Mouse (Mus musculus) hindbrain, embryonic 12.5 days (tissue): Measurements from ENCODE around the gene Gp9. TPM values are rescaled to one million over a fixed set of nuclear protein-coding genes. Genes with fewer than 3 reads are reported as not detected.

Experiments
- ATAC-seq: fragments of 200-750 bp; cut with Nextera tagmentation; 2 replicates; pipeline ENCODE4 v1.8.0; 2017; ENCODE audit warnings: moderate TSS enrichment; ENCODE audit not compliant: low FRiP score
- H3K27ac ChIP-seq: fragments of 300-500 bp; sonication (generic); 2 replicates; pipeline ENCODE4 v1.5.1; 2016; ENCODE audit warnings: mild to moderate bottlenecking
- H3K27me3 ChIP-seq: fragments of 300-500 bp; sonication (generic); 2 replicates; pipeline ENCODE4 v1.6.1; 2016; ENCODE audit warnings: mild to moderate bottlenecking
- H3K36me3 ChIP-seq: fragments of 300-500 bp; sonication (generic); 2 replicates; pipeline ENCODE4 v1.6.1; 2016; ENCODE audit warnings: mild to moderate bottlenecking
- H3K4me1 ChIP-seq: fragments of 300-500 bp; sonication (generic); 2 replicates; pipeline ENCODE4 v1.6.1; 2016
- H3K4me2 ChIP-seq: fragments of 300-500 bp; sonication (generic); replicated peaks from 2 replicates; pipeline ENCODE4 v1.6.1; 2016; ENCODE audit warnings: mild to moderate bottlenecking
- H3K4me3 ChIP-seq: fragments of 300-500 bp; sonication (generic); 2 replicates; pipeline ENCODE4 v1.5.1; 2016; ENCODE audit warnings: mild to moderate bottlenecking
- H3K9ac ChIP-seq: fragments of 300-500 bp; sonication (generic); 2 replicates; pipeline ENCODE4 v1.6.1; 2016; ENCODE audit warnings: mild to moderate bottlenecking, moderate library complexity
- H3K9me3 ChIP-seq: fragments of 300-500 bp; sonication (generic); replicated peaks from 2 replicates; pipeline ENCODE4 v1.6.1; 2016; ENCODE audit warnings: mild to moderate bottlenecking
- WGBS: fragments of 180-500 bp; shearing (Covaris S2); methylation state at CpG from one replicate; pipeline ENCODE4 v1.1.7; 2016; 5-methylcytosine and 5-hydroxymethylcytosine counted together
- polyA plus RNA-seq: library from polyadenylated mRNA; unstranded; fragments of >200 nt; fragmentation: Nextera tagmentation; extraction: Ambion mirVana; gene quantifications from 2 replicates; pipeline ENCODE4 v1.2.1, GENCODE M21; 2016

Gene Gp9
- polyA plus RNA-seq, 1 experiment from 2014 or later: 2.6 TPM

DNA sequence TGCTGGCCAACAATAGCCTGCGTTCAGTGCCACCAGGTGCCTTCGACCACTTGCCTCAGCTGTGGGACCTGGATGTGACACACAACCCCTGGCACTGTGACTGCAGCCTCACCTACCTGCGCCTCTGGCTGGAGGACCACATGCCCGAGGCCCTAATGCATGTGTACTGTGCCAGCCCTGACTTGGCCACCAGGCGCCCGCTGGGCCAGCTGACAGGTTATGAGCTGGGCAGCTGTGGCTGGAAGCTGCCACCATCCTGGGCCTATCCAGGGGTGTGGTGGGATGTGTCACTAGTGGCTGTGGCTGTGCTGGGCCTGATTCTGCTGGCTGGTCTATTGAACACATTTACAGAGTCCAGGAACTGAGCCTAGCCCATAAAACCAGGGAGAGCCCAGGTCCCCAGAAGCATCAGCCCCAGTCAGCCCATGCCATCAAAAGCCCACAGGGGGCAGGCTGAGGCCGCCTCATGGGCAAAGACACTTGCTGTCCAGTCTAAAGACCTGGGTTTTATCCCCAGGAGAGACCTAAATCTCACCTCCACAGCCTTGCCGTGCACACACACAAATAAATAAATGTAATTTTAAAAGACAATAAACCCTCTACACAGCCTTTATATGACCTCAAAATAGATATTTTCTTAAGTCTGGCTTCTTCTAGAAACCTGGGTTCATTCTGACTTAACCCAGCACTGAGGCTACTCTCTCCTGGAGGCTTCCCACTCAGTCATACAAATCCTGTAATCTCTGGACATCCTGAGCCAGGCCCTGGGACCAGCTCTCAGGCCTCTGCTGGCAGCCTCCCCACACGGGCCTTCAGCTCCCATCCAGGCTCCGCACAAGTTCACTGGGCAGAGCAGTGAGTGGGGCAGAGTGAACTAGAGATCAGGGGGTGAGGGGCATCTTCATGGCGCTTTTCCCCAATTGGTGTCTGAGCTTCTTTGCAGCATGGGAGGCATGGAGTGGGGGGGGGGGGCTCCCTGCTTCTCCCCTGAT, 1.6 kb downstream of the Gp9 start:
- ATAC-seq: no peak
- Histone ChIP-seq H3K36me3 (no peaks in the 10 kb centered on the region), H3K4me3 (no peak overlapping the region), H3K9me3 (no peaks in the 10 kb centered on the region), H3K27me3 (no peaks in the 10 kb centered on the region), H3K27ac (no peak overlapping the region), H3K9ac (no peak overlapping the region), H3K4me1 (no peaks in the 10 kb centered on the region), H3K4me2 (no peak overlapping the region)
- 83% methylated on average over 11 of the region's 11 CpGs for WGBS

GRCm38 (mm10) chr6:87780546-87781301, 2.9 kb downstream of the Gp9 start:
- Histone ChIP-seq H3K9me3 (no peaks in the 10 kb centered on the region), H3K36me3 (no peaks in the 10 kb centered on the region), H3K27ac (no peak overlapping the region), H3K4me2 (no peak overlapping the region), H3K27me3 (no peaks in the 10 kb centered on the region), H3K9ac (no peak overlapping the region), H3K4me3 (no peak overlapping the region), H3K4me1 (no peaks in the 10 kb centered on the region)
- 84% methylated on average over 10 of the region's 10 CpGs for WGBS
- no peak for ATAC-seq

GRCm38 (mm10) chr6:87784033-87784432, 6.2 kb downstream of the Gp9 start:
- Histone ChIP-seq H3K9me3 (no peaks in the 10 kb centered on the region), H3K36me3 (no peaks in the 10 kb centered on the region), H3K9ac (no peak overlapping the region), H3K4me1 (peaks cover 2% of the 10 kb centered on the region), H3K27ac (no peak overlapping the region), H3K27me3 (no peaks in the 10 kb centered on the region), H3K4me3 (no peak overlapping the region), H3K4me2 (no peak overlapping the region)
- ATAC-seq: no peak
- WGBS: 84% methylated on average over 8 of the region's 8 CpGs

- 0 out of 2 replicates have a peak, but pooled peaks cover 3% of the 10 kb centered on the region for H3K36me3 ChIP-seq
Observed at GRCm38 (mm10) chr6:87786621-87787020, 8.7 kb downstream of the Gp9 start.

GRCm38 (mm10) chr6:87787108-87787890, 9.4 kb downstream of the Gp9 start:
- Histone ChIP-seq H3K27me3 (no peaks in the 10 kb centered on the region), H3K4me1 (peaks cover 10% of the 10 kb centered on the region), H3K4me2 (no peak overlapping the region), H3K9ac (no peak overlapping the region), H3K27ac (no peak overlapping the region), H3K36me3 (peaks cover 10% of the 10 kb centered on the region), H3K4me3 (no peak overlapping the region), H3K9me3 (no peaks in the 10 kb centered on the region)
- ATAC-seq: no peak
- 85% methylated on average over 6 of the region's 6 CpGs for WGBS

More at GRCm38 (mm10) chr6:87786621-87787020, 8.7 kb downstream of the Gp9 start:
- Histone ChIP-seq H3K27ac (no peak overlapping the region), H3K9me3 (no peaks in the 10 kb centered on the region), H3K4me3 (no peak overlapping the region), H3K4me2 (no peak overlapping the region), H3K4me1 (peaks cover 10% of the 10 kb centered on the region), H3K27me3 (no peaks in the 10 kb centered on the region), H3K9ac (no peak overlapping the region)
- 95% methylated on average over 5 of the region's 5 CpGs for WGBS
- no peak for ATAC-seq

GRCm38 (mm10) chr6:87788266-87788895, 10.5 kb downstream of the Gp9 start:
- no peak overlapping the region for H3K4me3 ChIP-seq
- H3K27ac ChIP-seq: no peak overlapping the region
- peaks cover 10% of the 10 kb centered on the region for H3K4me1 ChIP-seq
- H3K9me3 ChIP-seq: no peaks in the 10 kb centered on the region
- WGBS: 91% methylated on average over 9 of the region's 9 CpGs
- no peak for ATAC-seq
- H3K4me2 ChIP-seq: no peak overlapping the region
- peaks cover 15% of the 10 kb centered on the region for H3K36me3 ChIP-seq
- no peaks in the 10 kb centered on the region for H3K27me3 ChIP-seq
- no peak overlapping the region for H3K9ac ChIP-seq

- Histone ChIP-seq H3K9me3 (no peaks in the 10 kb centered on the region), H3K4me1 (peaks cover 10% of the 10 kb centered on the region), H3K27me3 (no peaks in the 10 kb centered on the region), H3K27ac (no peak overlapping the region; the same call in 1 of the 2 replicates), H3K4me3 (no peak overlapping the region), H3K4me2 (no peak overlapping the region), H3K9ac (no peak overlapping the region), H3K36me3 (peaks cover 15% of the 10 kb centered on the region)
- WGBS: 54% methylated on average over 5 of the region's 5 CpGs
- no peak for ATAC-seq
Observed at GRCm38 (mm10) chr6:87788896-87789587, 11.2 kb downstream of the Gp9 start.

DNA sequence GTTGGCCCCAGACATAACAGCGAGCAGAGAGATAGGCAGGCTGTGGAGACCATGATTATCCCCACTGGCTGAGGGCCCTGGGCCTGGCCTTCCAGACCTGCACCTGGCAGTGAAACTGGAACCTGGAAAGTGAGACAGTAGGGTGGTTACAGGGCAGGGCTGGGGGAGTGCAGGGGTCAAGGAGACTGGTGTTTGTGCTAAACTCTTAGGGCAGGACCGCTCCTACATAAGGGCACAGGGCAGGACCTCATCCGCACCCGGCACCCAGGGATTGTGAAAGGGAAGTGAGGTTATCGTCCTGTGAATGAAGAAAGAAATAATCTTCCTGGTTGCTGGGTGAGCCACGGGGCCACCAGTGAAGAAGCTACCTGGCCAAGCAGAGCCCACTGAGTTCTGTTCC, 11.9 kb downstream of the Gp9 start:
- Histone ChIP-seq H3K27me3 (no peaks in the 10 kb centered on the region), H3K27ac (no peak overlapping the region), H3K9ac (no peak overlapping the region), H3K4me3 (no peak overlapping the region), H3K4me1 (peaks cover 10% of the 10 kb centered on the region), H3K4me2 (no peak overlapping the region), H3K9me3 (no peaks in the 10 kb centered on the region), H3K36me3 (peaks cover 15% of the 10 kb centered on the region)
- ATAC-seq: no peak
- 95% methylated on average over 6 of the region's 6 CpGs for WGBS

GRCm38 (mm10) chr6:87790779-87791480, 13.1 kb downstream of the Gp9 start:
- Histone ChIP-seq H3K9me3 (no peaks in the 10 kb centered on the region), H3K36me3 (peaks cover 15% of the 10 kb centered on the region), H3K4me1 (peaks cover 10% of the 10 kb centered on the region), H3K4me3 (no peak overlapping the region), H3K27me3 (no peaks in the 10 kb centered on the region), H3K27ac (no peak overlapping the region), H3K9ac (no peak overlapping the region), H3K4me2 (no peak overlapping the region)
- ATAC-seq: no peak
- whole genome bisulfite sequencing: 75% methylated on average over 7 of the region's 7 CpGs

DNA sequence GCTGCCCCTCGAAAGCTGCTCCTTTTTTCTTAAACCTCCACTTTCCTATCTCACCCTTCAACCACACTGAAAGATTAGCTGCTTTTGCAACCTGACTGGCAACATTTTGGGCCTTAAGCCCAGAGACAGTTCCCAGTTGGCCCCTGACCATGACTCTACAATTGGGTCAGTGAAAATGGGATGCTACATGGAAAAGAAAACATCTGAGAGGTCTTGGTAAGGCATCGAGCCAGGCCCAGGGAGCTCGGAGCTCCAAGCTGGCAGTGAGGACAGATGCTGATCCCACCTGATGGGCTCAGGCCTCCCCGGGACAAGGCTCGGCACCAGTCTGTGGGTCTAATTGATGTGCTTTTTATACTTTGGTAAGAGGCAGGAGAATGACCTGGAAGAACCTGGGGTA, 14.0 kb downstream of the Gp9 start:
- WGBS: 97% methylated on average over 5 of the region's 5 CpGs
- H3K27me3 ChIP-seq: no peaks in the 10 kb centered on the region
- H3K4me1 ChIP-seq: peaks cover 13% of the 10 kb centered on the region
- ATAC-seq: no peak
- H3K9me3 ChIP-seq: no peaks in the 10 kb centered on the region
- H3K36me3 ChIP-seq: peaks cover 15% of the 10 kb centered on the region
- H3K4me2 ChIP-seq: no peak overlapping the region
- H3K4me3 ChIP-seq: no peak overlapping the region
- no peak overlapping the region for H3K27ac ChIP-seq
- H3K9ac ChIP-seq: no peak overlapping the region
